Mouse (Mus musculus): ENCODE measurements around the gene Klhl20. TPM values are rescaled to one million over a fixed set of nuclear protein-coding genes. Genes with fewer than 3 reads are reported as not detected.

The Klhl20 gene
- polyA plus RNA-seq, 2 experiments from 2014 or later: 36.2 to 40.5 TPM

GRCm38 (mm10) chr1:161070352-161071271 lies 60.7 kb downstream of the Klhl20 start, which contains the start of the genes Dars2 and Cenpl:
Dars2 (minus strand) TSS chr1:161070658.
Cenpl (plus strand) TSS chr1:161070713.
- peak; percentile 87 for ATAC-seq

- no peak for ATAC-seq
Measured at GRCm38 (mm10) chr1:161063351-161063750, 68.0 kb downstream of the Klhl20 start.

DNA sequence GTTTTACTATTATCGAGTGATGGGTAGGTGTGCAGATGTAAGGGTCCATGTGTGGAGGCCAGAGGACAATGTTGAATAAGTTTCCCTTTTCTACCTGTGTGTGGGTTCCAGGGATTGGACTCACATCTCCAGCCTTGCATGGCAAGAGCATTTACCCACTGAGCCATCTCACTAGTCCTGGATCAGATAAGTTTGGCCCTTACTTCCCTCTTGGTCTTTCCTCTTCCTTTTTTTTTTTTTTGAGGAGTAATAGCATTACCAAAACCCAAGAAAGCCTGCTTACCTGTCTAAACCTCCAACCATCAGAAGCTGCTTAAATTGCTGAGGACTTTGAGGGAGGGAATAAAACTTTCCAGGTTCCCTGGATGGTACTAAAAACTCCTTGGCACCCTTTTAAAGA lies 74.1 kb downstream of the Klhl20 start:
- no peak for ATAC-seq

DNA sequence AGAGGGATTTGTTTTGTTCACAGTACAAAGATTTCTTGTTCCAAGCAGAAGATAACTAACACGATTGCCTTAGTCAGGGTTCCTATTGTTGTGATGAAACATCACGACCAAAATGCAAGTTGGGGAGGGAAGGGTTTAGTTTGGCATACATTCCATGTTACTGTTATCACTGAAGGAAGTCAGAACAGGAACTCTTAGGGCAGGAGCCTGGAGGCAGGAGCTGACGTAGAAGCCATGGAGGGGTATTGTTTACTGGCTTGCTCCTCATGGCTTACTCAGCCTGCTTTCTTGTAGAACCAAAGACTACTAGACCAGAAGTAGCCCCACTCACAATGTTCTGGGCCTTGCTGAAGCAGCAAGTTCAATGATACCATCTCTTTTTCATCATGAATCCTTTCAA lies 84.3 kb downstream of the Klhl20 start:
- no peak for ATAC-seq

GRCm38 (mm10) chr1:161041261-161042020 lies 89.9 kb downstream of the Klhl20 start:
- no peak for ATAC-seq

GRCm38 (mm10) chr1:161040855-161041254 lies 90.5 kb downstream of the Klhl20 start:
- no peak for ATAC-seq

DNA sequence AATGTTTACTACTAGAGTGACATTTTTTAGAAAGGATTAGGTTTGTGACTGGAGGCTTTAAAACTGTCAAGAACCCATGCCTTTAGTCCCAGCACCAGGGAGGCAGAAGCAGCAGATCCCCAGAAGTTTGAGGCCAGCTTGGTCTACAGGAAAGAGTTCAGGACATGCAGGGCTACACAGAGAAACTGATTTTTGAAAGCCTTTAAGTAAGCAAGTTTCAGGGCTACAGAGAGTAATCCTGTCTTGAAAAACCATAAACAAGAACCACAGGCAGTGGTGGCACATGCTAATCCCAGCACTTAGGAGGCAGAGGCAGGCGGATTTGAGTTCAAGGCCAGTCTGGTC lies 90.9 kb downstream of the Klhl20 start:
- ATAC-seq: no peak

DNA sequence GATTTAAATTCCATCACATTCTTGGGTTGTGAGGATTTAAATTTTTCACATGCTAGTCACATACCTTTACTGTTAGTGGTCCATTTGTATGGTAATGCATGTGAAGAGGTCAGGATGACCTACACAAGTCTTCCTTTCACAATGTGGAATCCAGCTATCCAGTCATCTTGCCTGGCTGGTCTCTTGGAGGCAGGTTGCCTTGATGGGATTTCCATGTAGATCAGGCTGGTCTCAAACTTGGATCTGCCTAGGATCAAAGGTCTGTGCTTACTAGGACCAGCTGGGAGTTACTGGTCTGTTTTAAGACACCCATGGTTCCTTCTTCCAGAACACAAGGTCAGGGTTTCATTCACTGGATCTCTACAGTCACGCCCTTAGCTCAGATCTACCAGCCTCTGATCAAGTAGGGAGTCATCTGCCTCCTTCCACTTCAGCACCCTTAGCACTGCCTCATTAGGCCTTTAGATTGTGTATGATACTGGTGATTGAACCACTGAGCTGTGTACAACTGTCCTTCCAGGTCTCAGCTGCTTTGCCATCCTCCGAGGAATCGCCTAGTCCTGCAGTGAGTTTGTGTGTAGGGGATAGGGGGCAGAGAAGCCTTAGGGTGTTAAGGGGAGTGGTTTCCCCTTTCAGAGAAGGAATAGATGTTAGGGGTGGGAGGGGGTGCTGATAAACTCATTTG lies 91.4 kb downstream of the Klhl20 start:
- ATAC-seq: no peak

GRCm38 (mm10) chr1:161038968-161039721 lies 92.2 kb downstream of the Klhl20 start:
- ATAC-seq: no peak

Other genes starting within 250 kb of the Klhl20 start
- 10 to 100 TPM; 13.1 to 14.3 TPM for gene Rc3h1, start 225.1 kb downstream of the Klhl20 start, polyA plus RNA-seq (2017; shearing (Covaris generic))
- gene Serpinc1, start 152.9 kb downstream of the Klhl20 start, polyA plus RNA-seq (2017; shearing (Covaris generic)): 10 to 100 TPM; 15.0 to 16.9 TPM
- 10 to 100 TPM in 1 of 2 experiments, 1 to 10 TPM in 1; 8.3 to 11.0 TPM for gene Zbtb37, start 96.7 kb downstream of the Klhl20 start, polyA plus RNA-seq (2017; shearing (Covaris generic))
- gene Dars2, start 60.9 kb downstream of the Klhl20 start, polyA plus RNA-seq (2017; shearing (Covaris generic)): 10 to 100 TPM; 11.3 to 25.7 TPM
- gene Cenpl, start 60.8 kb downstream of the Klhl20 start, polyA plus RNA-seq (2017; shearing (Covaris generic)): 10 to 100 TPM; 17.1 to 18.1 TPM
- not detected for gene Ankrd45, start 11.2 kb upstream of the Klhl20 start, polyA plus RNA-seq (2017; shearing (Covaris generic))
- not detected for gene Tex50, start 27.8 kb upstream of the Klhl20 start, polyA plus RNA-seq (2017; shearing (Covaris generic))
- gene Prdx6, start 119.7 kb upstream of the Klhl20 start, polyA plus RNA-seq (2017; shearing (Covaris generic)): 100 to 1,000 TPM; 272 to 325 TPM